Mouse (Mus musculus) layer of hippocampus, adult 8-10 months (tissue): Measurements from ENCODE around the gene Gm3776. TPM values are rescaled to one million over a fixed set of nuclear protein-coding genes. Genes with fewer than 3 reads are reported as not detected.
"Not testable (repeated sequence)": the region's sequence is repeated elsewhere in the genome, so short reads cannot be mapped to it uniquely, and the experiment has no call there.

ENCODE experiments used
- DNase-seq, 2 experiments: peaks; one replicate each; pipeline ENCODE4 v3.0.0; 2022; ENCODE audit warnings: low spot score in 2 of 2
- total RNA-seq, 4 experiments: library from RNA; stranded (reverse); gene quantifications; 2 replicates each; pipeline ENCODE4 v1.2.4; 2022

The Gm3776 gene
- total RNA-seq = not detected

DNA sequence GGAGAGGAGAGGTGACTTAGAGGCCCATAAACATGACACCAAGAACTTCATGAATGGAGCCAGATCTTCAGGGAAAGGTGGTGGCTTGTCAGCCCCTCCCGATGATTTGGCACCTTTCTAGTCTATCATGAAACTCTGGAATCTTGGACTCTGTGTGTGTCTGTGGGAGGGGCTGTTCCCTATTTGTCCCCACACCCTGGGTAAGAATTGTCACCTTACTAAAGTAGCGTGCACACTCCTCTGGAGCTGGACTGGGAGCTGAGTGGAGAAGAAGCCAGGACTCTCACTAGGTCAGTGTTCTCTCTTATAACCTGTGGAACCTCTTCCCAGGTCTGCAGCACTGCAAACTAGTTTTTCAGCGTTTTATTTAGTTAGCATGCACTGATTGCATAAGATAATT, at the start of gene Gm3776:
Gm3776 (plus strand) TSS at position 216 of the 400 bp plus-strand sequence.
- not testable (repeated sequence) for DNase-seq

DNA sequence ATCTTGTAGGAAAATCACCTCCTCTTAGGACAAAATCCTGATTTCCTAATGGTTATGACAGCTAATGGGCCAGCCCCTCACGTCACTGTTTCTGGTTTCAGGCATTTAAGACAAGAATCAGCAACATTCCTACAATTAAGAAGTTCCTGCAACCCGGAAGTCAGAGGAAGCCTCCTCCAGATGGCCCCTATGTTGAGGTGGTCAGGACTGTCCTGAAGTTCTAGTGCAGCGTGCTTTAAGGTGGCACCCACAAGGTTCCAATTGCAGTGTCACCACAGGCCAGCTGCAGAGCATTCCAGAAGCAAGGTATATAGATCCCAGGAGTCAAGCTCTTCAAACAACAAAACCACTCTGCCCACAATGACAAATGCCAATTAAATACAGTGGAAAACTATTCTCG, 48.0 kb upstream of the Gm3776 start:
- no peak for DNase-seq

DNA sequence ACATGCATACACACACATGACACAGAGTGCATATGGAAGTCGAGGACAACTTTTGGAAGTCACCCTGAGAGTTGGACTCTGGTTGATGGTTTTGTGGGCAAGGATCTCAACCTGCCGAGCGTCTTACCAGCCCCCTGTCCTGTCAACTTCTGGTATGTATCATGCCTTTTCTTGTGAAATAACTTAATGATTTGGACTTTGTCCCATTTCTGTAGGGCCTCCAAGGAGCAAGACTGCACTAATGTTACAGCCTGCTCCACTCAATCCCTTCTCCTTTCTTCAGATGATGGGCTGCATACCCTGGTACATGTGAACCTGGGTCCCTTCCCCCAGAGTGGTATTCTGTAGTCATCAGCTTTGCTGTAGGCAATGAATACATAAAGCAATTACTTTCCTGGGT, 46.9 kb upstream of the Gm3776 start:
- DNase-seq = no peak

- DNase-seq = no peak
Measured at GRCm38 (mm10) chr9:78210821-78211220, 46.1 kb upstream of the Gm3776 start.

- DNase-seq = no peak
Measured at GRCm38 (mm10) chr9:78211521-78211920, 45.4 kb upstream of the Gm3776 start.

DNA sequence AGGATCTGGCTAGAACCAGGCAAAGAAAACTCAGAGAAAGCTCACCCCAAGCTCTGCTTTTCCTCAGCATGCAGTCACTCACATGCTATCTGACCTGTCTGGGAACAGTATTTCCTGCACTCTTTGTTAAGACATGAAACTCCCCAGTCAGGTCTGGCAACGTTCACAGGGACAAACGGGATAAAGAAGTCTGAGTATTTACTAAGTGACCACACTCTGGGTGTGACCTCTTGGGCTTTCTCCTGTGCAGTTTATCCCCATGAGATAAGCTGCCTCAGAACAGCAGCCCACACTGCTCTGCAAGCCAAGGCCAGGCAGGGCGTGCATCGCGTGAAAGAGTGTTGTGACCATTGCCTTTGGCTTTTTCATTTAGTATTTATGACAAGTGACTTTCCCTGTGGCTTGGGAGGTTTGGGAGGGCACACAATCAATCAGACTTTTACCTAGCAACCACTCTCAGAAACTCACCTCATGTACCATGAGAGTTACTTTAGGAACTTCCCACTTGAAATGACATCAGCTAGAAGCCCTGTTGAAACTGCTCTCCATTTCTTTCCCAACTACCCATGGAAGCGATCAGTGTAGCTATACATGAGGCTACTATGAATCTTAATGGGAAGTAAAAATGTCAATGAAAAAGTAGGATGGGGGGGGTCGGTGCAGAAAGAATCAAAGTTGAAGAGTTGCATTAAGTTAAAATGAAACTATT, 44.4 kb upstream of the Gm3776 start:
- DNase-seq = no peak

DNA sequence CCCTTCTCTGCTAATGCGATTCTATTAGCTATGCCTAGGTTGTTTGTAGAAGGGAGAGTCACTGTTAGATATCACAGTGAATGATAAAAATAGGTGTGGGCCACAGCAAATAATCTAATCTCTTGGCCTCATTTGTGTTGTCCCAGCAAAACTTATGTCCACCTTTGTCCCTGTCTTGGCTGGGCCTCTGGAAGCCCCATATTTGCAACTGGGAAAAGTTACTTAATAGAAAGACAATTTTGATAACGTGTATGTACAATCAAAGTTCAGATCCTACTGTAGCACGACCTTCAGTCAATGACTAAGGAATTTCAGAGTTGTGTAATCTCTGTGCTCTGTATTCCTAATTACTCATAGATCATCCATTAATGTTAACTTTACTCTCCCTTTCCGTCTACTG, 39.9 kb upstream of the Gm3776 start:
- no peak for DNase-seq

DNA sequence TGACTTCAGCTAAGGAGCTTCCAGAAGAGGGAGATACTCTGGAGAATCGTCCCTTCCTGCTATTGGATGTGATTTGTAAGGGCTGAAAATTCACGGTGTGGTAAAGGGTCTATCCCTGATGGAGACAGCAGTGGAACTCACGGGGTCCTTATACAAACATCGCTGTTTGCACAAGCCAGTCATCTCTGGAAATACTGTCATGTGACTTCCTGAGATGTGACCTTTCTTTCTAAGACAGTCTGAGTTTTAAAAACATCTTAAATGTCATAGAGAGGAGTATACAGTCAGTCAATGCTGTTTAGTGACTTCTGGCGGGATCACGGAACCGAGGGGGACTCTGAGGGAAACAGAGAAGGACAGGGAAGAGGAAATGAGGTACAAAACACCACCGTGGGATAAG, 34.3 kb upstream of the Gm3776 start:
- no peak for DNase-seq

- DNase-seq = no peak
Measured at GRCm38 (mm10) chr9:78223221-78223902, 33.6 kb upstream of the Gm3776 start.

GRCm38 (mm10) chr9:78224418-78224817, 32.5 kb upstream of the Gm3776 start:
- DNase-seq = no peak

DNA sequence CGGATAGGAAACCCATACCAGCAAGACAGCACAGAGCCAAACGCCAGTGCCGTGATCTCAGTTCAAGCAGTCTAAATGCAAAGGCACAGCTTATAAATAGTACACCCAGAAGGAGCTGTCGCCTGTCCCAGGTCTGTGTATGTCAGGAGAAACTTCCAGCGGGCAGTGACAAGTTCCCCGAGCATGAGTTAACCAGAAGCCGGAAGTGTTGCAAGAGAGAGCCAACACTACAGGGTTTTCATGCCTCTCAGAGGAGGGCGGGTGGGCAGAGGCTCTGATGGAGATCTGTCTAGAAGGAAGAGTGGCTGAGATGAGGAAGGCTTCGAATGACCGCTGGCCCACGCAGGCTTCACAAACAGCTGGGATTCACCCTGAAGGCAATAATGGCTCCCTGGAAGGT, 31.6 kb upstream of the Gm3776 start:
- no peak for DNase-seq

DNA sequence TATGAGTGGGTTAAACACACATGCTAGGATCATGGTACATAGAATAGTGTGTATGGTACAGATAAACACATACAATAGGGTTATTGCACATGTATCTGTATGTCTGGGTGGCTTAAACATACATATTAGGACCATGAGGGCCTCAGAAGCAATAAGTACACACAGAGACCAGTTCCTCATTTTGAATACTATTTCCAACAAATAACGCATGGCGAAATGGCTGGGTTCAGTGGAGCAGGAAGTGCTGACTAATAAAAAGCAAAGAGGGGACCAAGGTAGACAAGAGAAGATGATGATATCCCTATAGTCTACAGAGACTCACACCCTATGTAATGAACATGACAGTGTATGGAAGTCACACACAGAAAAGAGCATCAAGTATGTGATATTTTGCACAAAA, 28.8 kb upstream of the Gm3776 start:
- no peak for DNase-seq

DNA sequence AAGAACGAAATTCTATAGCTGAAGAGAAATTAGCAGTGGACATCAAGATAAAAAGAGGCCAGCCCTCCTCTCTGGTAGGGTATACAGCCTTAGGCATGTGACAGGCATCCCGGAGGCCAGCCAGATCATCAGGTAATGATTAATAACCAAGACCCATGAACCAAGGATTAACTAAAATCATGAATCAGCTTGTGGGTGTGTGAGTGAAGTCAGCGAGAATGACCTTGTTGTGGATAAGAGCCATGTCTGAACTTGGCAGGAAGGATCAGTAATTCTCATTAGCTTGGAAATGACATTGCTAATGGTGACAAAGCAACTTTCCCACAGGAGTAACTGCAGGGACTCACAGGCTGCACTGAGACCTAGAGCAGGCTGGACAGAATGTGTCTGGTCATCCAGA, 27.3 kb upstream of the Gm3776 start:
- not testable (repeated sequence) for DNase-seq

GRCm38 (mm10) chr9:78230461-78230860, 26.5 kb upstream of the Gm3776 start, which contains the start of gene Gsta1:
TSS of gene Gsta1 (plus strand) at chr9:78230656.
- DNase-seq = not testable (repeated sequence)

DNA sequence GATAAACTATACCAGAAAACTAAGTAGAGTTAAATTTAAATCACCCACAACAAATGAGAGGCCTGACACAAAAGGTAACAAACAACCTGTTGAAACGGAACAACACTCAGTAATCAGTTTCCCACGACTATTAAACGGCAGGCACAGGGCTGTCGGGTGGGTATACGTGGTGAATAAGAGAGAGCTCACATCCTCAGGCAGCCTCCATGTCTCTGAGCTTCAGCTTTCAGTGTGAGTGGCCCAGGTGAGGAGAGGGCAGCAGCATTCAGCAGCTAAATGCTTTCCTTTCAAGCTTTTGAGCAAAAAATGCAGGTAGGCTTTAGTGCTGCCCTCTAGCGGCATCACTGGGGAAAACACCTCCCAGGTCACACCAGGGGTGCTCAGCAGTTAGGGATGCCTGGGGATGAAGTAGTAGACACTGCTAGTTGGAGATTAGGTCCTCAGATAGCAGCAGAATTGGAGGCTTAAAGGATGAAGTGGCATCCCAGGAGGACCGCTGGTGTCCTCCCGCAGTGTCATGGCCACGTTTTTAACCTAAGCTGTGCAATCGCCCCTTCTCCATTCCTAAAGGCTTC, 23.7 kb upstream of the Gm3776 start:
- not testable (repeated sequence) for DNase-seq

- DNase-seq = not testable (repeated sequence)
Measured at GRCm38 (mm10) chr9:78255683-78256470, 1.1 kb upstream of the Gm3776 start.

- DNase-seq = peak in 1 of 2 experiments; percentile 25
Measured at GRCm38 (mm10) chr9:78259688-78260087, 2.8 kb downstream of the Gm3776 start.

- not testable (repeated sequence) for DNase-seq
Measured at GRCm38 (mm10) chr9:78270945-78271344, 14.0 kb downstream of the Gm3776 start.

DNA sequence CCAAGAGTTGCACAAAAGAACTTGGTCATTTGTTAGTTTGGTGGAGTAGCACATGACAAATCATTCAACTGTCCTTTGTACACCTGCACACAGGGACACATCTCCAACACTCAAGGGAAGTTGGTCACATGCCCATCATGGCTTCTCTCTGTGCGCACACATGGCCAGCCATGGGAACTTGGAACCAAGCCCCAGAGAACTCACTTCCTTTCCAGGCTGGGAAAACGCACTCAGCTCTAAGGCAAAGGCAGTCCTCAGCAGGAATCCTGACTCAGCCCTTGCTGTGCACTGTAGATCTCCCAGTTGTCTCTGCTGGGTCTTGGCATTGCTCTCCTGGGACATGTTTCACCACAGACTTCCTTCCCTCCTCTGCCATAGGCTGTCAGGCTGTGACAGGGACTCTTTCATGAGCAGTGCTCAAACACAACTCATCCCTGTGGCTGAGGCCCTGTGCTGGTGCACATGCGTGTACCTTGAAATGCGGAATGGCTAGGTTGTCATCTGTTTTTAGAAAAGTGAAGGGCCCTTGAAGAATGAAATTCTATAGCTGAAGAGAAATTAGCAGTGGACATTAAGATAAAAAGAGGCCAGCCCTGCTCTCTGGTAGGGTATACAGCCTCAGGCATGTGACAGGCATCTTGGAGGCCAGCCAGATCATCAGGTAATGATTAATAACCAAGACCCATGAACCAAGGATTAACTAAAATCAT, 25.2 kb downstream of the Gm3776 start:
- not testable (repeated sequence) for DNase-seq

DNA sequence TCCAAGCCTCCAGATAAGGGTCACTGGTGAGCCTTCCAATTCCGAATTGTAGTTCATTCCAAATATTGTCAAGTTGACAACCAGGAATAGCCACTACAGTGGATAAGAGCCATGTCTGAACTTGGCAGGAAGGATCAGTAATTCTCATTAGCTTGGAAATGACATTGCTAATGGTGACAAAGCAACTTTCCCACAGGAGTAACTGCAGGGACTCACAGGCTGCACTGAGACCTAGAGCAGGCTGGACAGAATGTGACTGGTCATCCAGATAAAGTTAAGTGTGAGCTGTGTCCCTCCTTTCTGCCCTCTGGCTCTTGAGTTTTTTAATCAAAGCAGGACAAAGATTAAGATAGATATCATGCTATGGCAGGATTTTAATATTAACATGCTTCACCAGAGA, 32.1 kb downstream of the Gm3776 start:
- not testable (repeated sequence) for DNase-seq

DNA sequence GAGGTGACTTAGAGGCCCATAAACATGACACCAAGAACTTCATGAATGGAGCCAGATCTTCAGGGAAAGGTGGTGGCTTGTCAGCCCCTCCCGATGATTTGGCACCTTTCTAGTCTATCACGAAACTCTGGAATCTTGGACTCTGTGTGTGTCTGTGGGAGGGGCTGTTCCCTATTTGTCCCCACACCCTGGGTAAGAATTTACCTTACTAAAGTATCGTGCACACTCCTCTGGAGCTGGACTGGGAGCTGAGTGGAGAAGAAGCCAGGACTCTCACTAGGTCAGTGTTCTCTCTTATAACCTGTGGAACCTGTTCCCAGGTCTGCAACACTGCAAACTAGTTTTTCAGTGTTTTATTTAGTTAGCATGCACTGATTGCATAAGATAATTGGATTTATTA, 32.8 kb downstream of the Gm3776 start, which contains the start of gene Gm10639:
Gm10639 (plus strand) TSS at position 201 of the 400 bp plus-strand sequence.
- not testable (repeated sequence) for DNase-seq
